Mouse (Mus musculus) liver, postnatal 0 days (tissue): ENCODE results near the gene Rtl3. TPM values are rescaled to one million over a fixed set of nuclear protein-coding genes. Genes with fewer than 3 reads are reported as not detected.

Experiments
- ATAC-seq: fragments of 200-750 bp; cut with Nextera tagmentation; 2 replicates; pipeline ENCODE4 v1.8.0; 2017; ENCODE audit warnings: mild to moderate bottlenecking, moderate library complexity
- DNase-seq: peaks from one replicate; pipeline ENCODE4 v3.0.0-alpha.2; 2016
- H3K27ac ChIP-seq: fragments of 300-500 bp; sonication (generic); 2 replicates; pipeline ENCODE4 v1.5.1; 2014; ENCODE audit warnings: antibody characterized with exemption, moderate library complexity, mild to moderate bottlenecking, low read depth
- H3K27me3 ChIP-seq: fragments of 300-500 bp; sonication (generic); 2 replicates; pipeline ENCODE4 v1.6.1; 2014; ENCODE audit warnings: low read length, control low read depth, mixed read lengths; ENCODE audit not compliant: insufficient read depth
- H3K36me3 ChIP-seq: fragments of 300-500 bp; sonication (generic); replicated peaks from 2 replicates; pipeline ENCODE4 v1.6.1; 2014; ENCODE audit warnings: mild to moderate bottlenecking, control low read depth, low read length, moderate library complexity, mixed read lengths; ENCODE audit not compliant: insufficient read depth
- H3K4me1 ChIP-seq: fragments of 300-500 bp; sonication (generic); 2 replicates; pipeline ENCODE4 v1.6.1; 2014; ENCODE audit warnings: antibody characterized with exemption, mild to moderate bottlenecking, control low read depth; ENCODE audit not compliant: insufficient read depth
- H3K4me2 ChIP-seq: fragments of 300-500 bp; sonication (generic); 2 replicates; pipeline ENCODE4 v1.6.1; 2014; ENCODE audit warnings: low read depth, mild to moderate bottlenecking, low read length, moderate library complexity, mixed read lengths
- H3K4me3 ChIP-seq: fragments of 300-500 bp; sonication (generic); 2 replicates; pipeline ENCODE4 v1.5.1; 2014; ENCODE audit warnings: low read depth, low read length
- H3K9ac ChIP-seq: fragments of 300-500 bp; sonication (generic); replicated peaks from 2 replicates; pipeline ENCODE4 v1.6.1; 2014; ENCODE audit warnings: mild to moderate bottlenecking, moderate library complexity
- H3K9me3 ChIP-seq: fragments of 300-500 bp; sonication (generic); 2 replicates; pipeline ENCODE4 v1.6.1; 2016; ENCODE audit warnings: mild to moderate bottlenecking, control low read depth, low read length, mixed read lengths
- CTCF ChIP-seq: sonication (generic); IDR thresholded peaks from 2 replicates; pipeline ENCODE4 v1.5.1; 2016; ENCODE audit warnings: antibody characterized with exemption, low read depth
- EP300 ChIP-seq: IDR thresholded peaks from 2 replicates; pipeline ENCODE4 v1.6.1; 2016; ENCODE audit warnings: antibody characterized with exemption, low read depth, mild to moderate bottlenecking
- WGBS: fragments of 180-500 bp; shearing (Covaris S2); extraction: QIAGEN DNeasy Blood & Tissue Kit; methylation state at CpG from one replicate; pipeline ENCODE4 v1.1.7; 2014; ENCODE audit not compliant: insufficient replicate concordance; 5-methylcytosine and 5-hydroxymethylcytosine counted together
- polyA plus RNA-seq: library from polyadenylated mRNA; unstranded; fragments of >200 nt; fragmentation: Nextera tagmentation; extraction: Ambion mirVana; gene quantifications from 2 replicates; pipeline ENCODE4 v1.2.1, GENCODE M21; 2015

The Rtl3 gene
- polyA plus RNA-seq, 1 experiment from 2014 or later = 0.43 TPM

DNA sequence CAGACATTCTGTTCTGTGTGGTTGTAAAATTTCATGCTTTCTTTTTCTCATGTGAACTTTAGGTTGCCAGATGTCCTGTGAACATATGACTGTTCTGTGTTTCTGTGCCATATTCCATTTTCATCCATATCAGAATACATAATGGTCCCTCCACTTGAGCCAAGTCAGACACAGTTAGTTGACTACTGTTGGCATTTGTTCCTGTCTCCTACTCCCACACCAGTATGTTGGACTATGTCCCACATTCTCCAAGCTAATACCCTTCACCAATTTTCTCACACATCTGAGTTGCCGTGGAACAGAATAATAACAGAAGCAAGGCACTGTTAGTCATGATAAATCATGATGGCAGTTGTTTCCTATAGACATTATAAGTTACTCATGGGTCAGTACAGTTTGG lies 9.9 kb downstream of the Rtl3 start:
- no peak for DNase-seq

DNA sequence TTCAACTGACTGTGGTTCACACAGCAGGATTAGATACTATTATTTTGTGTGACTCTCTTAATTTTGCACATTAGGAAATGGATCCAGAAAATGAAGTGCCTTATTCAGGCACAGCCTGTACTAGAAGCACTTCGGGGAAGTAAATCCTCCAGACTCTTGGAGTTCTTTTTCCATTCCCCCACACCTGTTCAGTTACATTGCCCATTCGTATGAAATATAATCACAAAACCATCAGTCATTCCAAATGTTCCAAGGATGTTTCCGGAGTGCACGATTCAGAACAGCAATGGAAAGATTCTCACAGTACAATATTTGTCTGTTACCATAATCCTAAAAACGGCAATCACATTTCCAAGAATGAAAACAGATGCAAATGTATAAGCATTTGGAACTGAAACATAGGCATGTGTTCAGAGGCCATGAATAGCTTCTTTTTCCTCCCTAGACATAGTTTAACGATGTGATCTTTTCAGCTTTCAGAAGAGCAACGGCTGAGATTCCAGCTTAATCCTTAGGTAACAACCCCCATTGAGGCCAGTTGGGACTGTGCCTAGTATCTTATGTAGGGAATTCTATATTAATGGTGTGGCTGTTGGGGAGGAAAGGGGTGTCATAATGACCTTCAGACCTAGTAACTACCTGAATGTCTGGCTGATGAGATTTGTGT lies 30.8 kb downstream of the Rtl3 start:
- DNase-seq = no peak
- H3K27me3 ChIP-seq = no peaks in the 10 kb centered on the region
- ATAC-seq = no peak
- no peaks in the 10 kb centered on the region for H3K9me3 ChIP-seq
- no peaks in the 10 kb centered on the region for H3K4me1 ChIP-seq
- H3K4me3 ChIP-seq = no peak overlapping the region
- no peaks in the 10 kb centered on the region for H3K36me3 ChIP-seq
- TF ChIP-seq EP300 (no peak), CTCF (no peak)
- no peak overlapping the region for H3K4me2 ChIP-seq
- 76% methylated on average over 7 of the region's 7 CpGs for WGBS
- no peak overlapping the region for H3K9ac ChIP-seq
- H3K27ac ChIP-seq = no peak overlapping the region

More for the DNA sequence above, 9.9 kb downstream of the Rtl3 start:
- 63% methylated on average over 1 of the region's 1 CpGs for WGBS
- no peak for ATAC-seq
- Histone ChIP-seq H3K4me3 (no peak overlapping the region), H3K9me3 (no peaks in the 10 kb centered on the region), H3K4me2 (no peak overlapping the region), H3K27ac (no peak overlapping the region), H3K4me1 (no peaks in the 10 kb centered on the region), H3K36me3 (no peaks in the 10 kb centered on the region), H3K9ac (no peak overlapping the region), H3K27me3 (no peaks in the 10 kb centered on the region)
- TF ChIP-seq EP300 (no peak), CTCF (no peak)

DNA sequence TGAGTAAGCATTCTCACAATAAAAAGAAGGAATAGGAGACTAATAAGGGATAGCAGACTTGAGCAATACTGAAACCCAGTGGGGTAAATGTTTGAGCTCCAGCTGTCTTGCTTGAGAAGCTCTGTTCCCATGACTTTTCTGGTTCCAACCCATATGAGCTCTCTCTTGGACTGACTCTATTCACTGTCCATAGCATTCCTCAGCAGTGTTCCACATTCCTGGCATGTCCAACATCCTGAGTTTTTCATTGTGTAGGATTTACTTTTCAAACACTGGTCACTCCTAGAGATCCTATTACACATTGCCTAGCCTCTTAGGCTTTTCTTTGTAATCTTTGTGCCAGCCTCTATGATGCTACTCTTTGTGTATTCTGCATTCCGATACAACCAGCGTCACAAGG lies 36.1 kb downstream of the Rtl3 start:
- H3K4me2 ChIP-seq = no peak overlapping the region
- TF ChIP-seq EP300 (no peak), CTCF (no peak)
- H3K9me3 ChIP-seq = no peaks in the 10 kb centered on the region
- H3K27ac ChIP-seq = no peak overlapping the region
- no peaks in the 10 kb centered on the region for H3K36me3 ChIP-seq
- no peak overlapping the region for H3K4me3 ChIP-seq
- ATAC-seq = no peak
- 84% methylated on average over 2 of the region's 2 CpGs for WGBS
- H3K9ac ChIP-seq = no peak overlapping the region
- no peaks in the 10 kb centered on the region for H3K27me3 ChIP-seq
- no peaks in the 10 kb centered on the region for H3K4me1 ChIP-seq
- DNase-seq = no peak

DNA sequence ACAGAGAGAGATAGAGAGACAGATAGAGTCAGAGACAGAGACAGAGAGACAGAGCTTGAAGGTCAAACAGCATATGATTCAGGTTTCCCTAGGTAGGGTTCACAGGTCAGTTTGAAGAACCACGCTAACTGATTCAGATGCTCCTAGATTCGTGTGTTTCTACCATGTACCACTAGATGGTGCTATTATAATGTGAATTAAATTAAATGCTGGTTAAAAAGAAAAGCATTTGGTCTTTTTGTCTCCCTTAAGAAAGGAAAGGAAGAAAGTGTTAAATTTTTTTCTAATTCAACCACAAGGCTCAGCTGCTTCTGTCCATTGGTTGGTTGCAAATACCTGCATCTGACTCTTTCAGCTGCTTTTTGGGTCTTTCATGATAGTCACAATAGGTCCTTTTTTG lies 45.8 kb downstream of the Rtl3 start:
- WGBS = 5% methylated on average over 2 of the region's 2 CpGs
- no peak overlapping the region for H3K27ac ChIP-seq
- DNase-seq = no peak
- H3K4me1 ChIP-seq = no peaks in the 10 kb centered on the region
- no peaks in the 10 kb centered on the region for H3K9me3 ChIP-seq
- no peak overlapping the region for H3K4me2 ChIP-seq
- no peaks in the 10 kb centered on the region for H3K36me3 ChIP-seq
- H3K9ac ChIP-seq = no peak overlapping the region
- no peak overlapping the region for H3K4me3 ChIP-seq
- ATAC-seq = no peak
- H3K27me3 ChIP-seq = no peaks in the 10 kb centered on the region
- TF ChIP-seq CTCF (peak; percentile 60), EP300 (no peak)

Other genes with a start within 250 kb of the Rtl3 start
- 1.8 and 2.2 TPM in 2 replicates for gene Cysltr1, start 237.0 kb downstream of the Rtl3 start, polyA plus RNA-seq
- gene Lpar4, start 80.0 kb upstream of the Rtl3 start, polyA plus RNA-seq = 0.79 and 1.0 TPM in 2 replicates
- gene P2ry10, start 247.8 kb upstream of the Rtl3 start, polyA plus RNA-seq = 0.12 and 0.18 TPM in 2 replicates